Mouse (Mus musculus) stomach, embryonic 14.5 days (tissue): Measurements from ENCODE around the gene H2-Eb2. TPM values are rescaled to one million over a fixed set of nuclear protein-coding genes. Genes with fewer than 3 reads are reported as not detected.

Source experiments
- ATAC-seq: fragments of 200-750 bp; cut with Nextera tagmentation; 2 replicates; pipeline ENCODE4 v1.8.0; 2017; ENCODE audit warnings: low read depth, moderate TSS enrichment; ENCODE audit not compliant: insufficient number of reproducible peaks, insufficient read depth, low FRiP score
- H3K27ac ChIP-seq: fragments of 300-500 bp; sonication (generic); 2 replicates; pipeline ENCODE4 v1.5.1; 2014; ENCODE audit warnings: mild to moderate bottlenecking, low read length, moderate library complexity, mixed read lengths
- H3K27me3 ChIP-seq: fragments of 300-500 bp; sonication (generic); 2 replicates; pipeline ENCODE4 v1.6.1; 2014; ENCODE audit warnings: low read length, control low read depth, mixed read lengths; ENCODE audit not compliant: control insufficient read depth, insufficient read depth
- H3K36me3 ChIP-seq: fragments of 300-500 bp; sonication (generic); 2 replicates; pipeline ENCODE4 v1.6.1; 2014; ENCODE audit warnings: mild to moderate bottlenecking, control low read depth, low read length, moderate library complexity, mixed read lengths; ENCODE audit not compliant: control insufficient read depth, insufficient read depth
- H3K4me1 ChIP-seq: fragments of 300-500 bp; sonication (generic); 2 replicates; pipeline ENCODE4 v1.6.1; 2014; ENCODE audit warnings: low read length, control low read depth, mixed read lengths; ENCODE audit not compliant: control insufficient read depth, insufficient read depth
- H3K4me2 ChIP-seq: fragments of 300-500 bp; sonication (generic); replicated peaks from 2 replicates; pipeline ENCODE4 v1.6.1; 2014; ENCODE audit warnings: low read depth, low read length, control low read depth
- H3K4me3 ChIP-seq: fragments of 300-500 bp; sonication (generic); 2 replicates; pipeline ENCODE4 v1.5.1; 2014; ENCODE audit warnings: low read depth, low read length, control low read depth
- H3K9ac ChIP-seq: fragments of 300-500 bp; sonication (generic); replicated peaks from 2 replicates; pipeline ENCODE4 v1.6.1; 2014; ENCODE audit warnings: low read depth, mild to moderate bottlenecking, control low read depth, low read length, moderate library complexity, mixed read lengths
- H3K9me3 ChIP-seq: fragments of 300-500 bp; sonication (generic); 2 replicates; pipeline ENCODE4 v1.6.1; 2016; ENCODE audit warnings: low read depth, low read length, control low read depth; ENCODE audit not compliant: control insufficient read depth
- WGBS: fragments of 180-500 bp; shearing (Covaris S2); extraction: QIAGEN DNeasy Blood & Tissue Kit; methylation state at CpG from one replicate; pipeline ENCODE4 v1.1.7; 2014; 5-methylcytosine and 5-hydroxymethylcytosine counted together
- polyA plus RNA-seq: library from polyadenylated mRNA; unstranded; fragments of >200 nt; fragmentation: Nextera tagmentation; extraction: Ambion mirVana; gene quantifications from 2 replicates; pipeline ENCODE4 v1.2.1, GENCODE M21; 2014

Gene H2-Eb2
- polyA plus RNA-seq, 1 experiment from 2014 or later = not detected

- Histone ChIP-seq H3K36me3 (no peaks in the 10 kb centered on the region), H3K9me3 (no peaks in the 10 kb centered on the region), H3K27me3 (no peaks in the 10 kb centered on the region), H3K4me3 (no peak overlapping the region), H3K4me1 (no peaks in the 10 kb centered on the region; the same call in 1 of the 2 replicates), H3K4me2 (no peak overlapping the region), H3K9ac (no peak overlapping the region), H3K27ac (no peak overlapping the region)
- WGBS = 73% methylated on average over 23 of the region's 23 CpGs
- no peak for ATAC-seq
Observed at GRCm38 (mm10) chr17:34300691-34301566, 24.5 kb upstream of the H2-Eb2 start.

DNA sequence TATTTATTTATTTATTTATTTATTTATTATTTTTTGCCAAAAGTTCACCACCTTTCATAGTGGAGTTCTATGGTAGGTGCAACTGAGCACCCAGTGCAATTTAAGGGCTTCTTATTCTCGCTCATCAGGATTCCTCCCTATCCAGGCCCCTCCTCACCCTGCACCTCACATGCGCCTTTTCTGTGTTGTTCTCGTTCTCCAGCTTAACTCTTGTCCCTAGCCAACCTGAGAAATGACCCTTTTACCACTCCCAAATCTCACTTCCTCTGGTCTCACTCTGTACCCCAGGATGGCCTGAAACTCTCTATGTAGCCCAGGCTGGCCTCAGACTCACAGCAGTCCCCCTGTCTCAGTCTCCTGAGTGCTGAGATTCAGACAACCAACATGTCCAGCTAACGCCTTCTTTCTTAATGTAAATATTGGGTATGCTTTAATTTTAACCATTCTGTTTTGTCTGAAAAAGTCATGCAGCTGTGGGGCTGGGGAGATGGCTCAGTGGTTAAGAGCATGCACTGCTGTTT is 23.7 kb upstream of the H2-Eb2 start:
- no peaks in the 10 kb centered on the region for H3K4me1 ChIP-seq
- no peak overlapping the region for H3K27ac ChIP-seq
- no peaks in the 10 kb centered on the region for H3K36me3 ChIP-seq
- H3K9me3 ChIP-seq = no peaks in the 10 kb centered on the region
- no peak overlapping the region for H3K4me2 ChIP-seq
- no peaks in the 10 kb centered on the region for H3K27me3 ChIP-seq
- no peak overlapping the region for H3K9ac ChIP-seq
- no peak for ATAC-seq
- no peak overlapping the region for H3K4me3 ChIP-seq
- 82% methylated on average over 4 of the region's 4 CpGs for WGBS

- Histone ChIP-seq H3K9ac (no peak overlapping the region), H3K4me2 (no peak overlapping the region), H3K27ac (no peak overlapping the region), H3K27me3 (no peaks in the 10 kb centered on the region), H3K4me1 (no peaks in the 10 kb centered on the region), H3K9me3 (no peaks in the 10 kb centered on the region), H3K36me3 (no peaks in the 10 kb centered on the region), H3K4me3 (no peak overlapping the region)
- 81% methylated on average over 2 of the region's 2 CpGs for WGBS
- no peak for ATAC-seq
Observed at GRCm38 (mm10) chr17:34303789-34304188, 21.7 kb upstream of the H2-Eb2 start.

GRCm38 (mm10) chr17:34304751-34305150 is 20.7 kb upstream of the H2-Eb2 start:
- Histone ChIP-seq H3K9ac (no peak overlapping the region), H3K4me2 (no peak overlapping the region), H3K36me3 (no peaks in the 10 kb centered on the region), H3K27me3 (no peaks in the 10 kb centered on the region), H3K4me3 (no peak overlapping the region), H3K4me1 (no peaks in the 10 kb centered on the region), H3K9me3 (no peaks in the 10 kb centered on the region), H3K27ac (no peak overlapping the region)
- WGBS = 15% methylated on average over 4 of the region's 4 CpGs
- no peak; the same call in 1 of the 2 replicates for ATAC-seq

DNA sequence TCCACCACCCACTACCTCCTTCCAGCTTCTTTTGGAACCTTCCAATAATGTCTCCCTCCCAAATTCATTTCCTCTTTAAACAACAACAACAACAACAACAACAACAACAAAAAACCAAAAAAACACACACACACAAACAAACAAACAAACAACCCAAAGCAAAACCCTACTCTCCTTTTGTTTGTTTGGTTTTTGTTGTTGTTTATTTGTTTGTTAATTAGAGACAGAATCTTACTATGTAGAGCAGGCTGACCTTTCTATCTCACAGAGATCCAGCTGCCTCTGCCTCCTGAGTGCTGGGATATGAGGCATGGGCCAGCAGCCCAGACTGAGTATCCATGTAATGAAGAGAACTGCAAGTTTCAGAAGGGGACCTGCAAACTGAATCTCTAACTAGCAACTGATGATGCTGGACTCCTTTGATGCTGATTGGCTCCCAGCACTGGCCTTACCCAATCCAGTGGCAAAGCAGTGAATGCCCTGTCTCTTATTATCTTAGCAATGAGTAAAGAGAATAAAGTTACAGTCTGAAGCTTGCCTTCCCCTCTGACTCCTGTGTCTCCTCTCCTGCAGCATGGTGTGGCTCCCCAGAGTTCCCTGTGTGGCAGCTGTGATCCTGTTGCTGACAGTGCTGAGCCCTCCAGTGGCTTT is 20.0 kb upstream of the H2-Eb2 start, which contains the start of gene H2-Eb1:
TSS of gene H2-Eb1 (plus strand) at position 488 of the 651 bp plus-strand sequence.
- H3K9me3 ChIP-seq = no peaks in the 10 kb centered on the region
- no peak within 1 kb of the TSS for H3K9ac ChIP-seq
- no peaks in the 10 kb centered on the region for H3K36me3 ChIP-seq
- no peak within 1 kb of the TSS for H3K27ac ChIP-seq
- no peaks in the 10 kb centered on the region for H3K4me1 ChIP-seq
- H3K4me3 ChIP-seq = no peak within 1 kb of the TSS
- ATAC-seq = peak; percentile 84
- no peaks in the 10 kb centered on the region for H3K27me3 ChIP-seq
- no peak within 1 kb of the TSS for H3K4me2 ChIP-seq

DNA sequence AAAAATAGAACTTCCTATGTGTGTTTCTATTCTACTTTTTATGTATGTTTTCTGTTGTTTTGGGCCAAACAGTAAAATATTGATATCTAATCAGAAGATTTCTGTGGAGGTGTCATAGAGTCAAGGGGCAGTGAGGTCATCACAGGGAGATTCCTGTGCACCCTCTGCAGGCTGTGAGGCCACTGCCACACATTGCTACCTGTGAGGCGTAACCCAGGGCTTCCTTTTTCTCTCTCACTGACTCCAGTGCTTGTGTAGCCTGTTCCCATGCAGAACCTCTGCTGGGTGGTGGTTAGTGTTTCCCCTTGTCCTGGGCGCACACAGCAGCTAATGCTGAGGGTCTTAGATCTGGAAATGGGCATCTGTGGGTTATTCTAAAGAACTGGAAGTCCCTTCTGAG is 19.1 kb upstream of the H2-Eb2 start:
- Histone ChIP-seq H3K4me3 (no peak overlapping the region), H3K9me3 (no peaks in the 10 kb centered on the region), H3K9ac (no peak overlapping the region), H3K27me3 (no peaks in the 10 kb centered on the region), H3K36me3 (no peaks in the 10 kb centered on the region), H3K4me1 (no peaks in the 10 kb centered on the region), H3K27ac (no peak overlapping the region), H3K4me2 (no peak overlapping the region)
- 82% methylated on average over 2 of the region's 2 CpGs for WGBS
- no peak for ATAC-seq

GRCm38 (mm10) chr17:34307216-34307615 is 18.2 kb upstream of the H2-Eb2 start:
- ATAC-seq = no peak
- Histone ChIP-seq H3K9me3 (no peaks in the 10 kb centered on the region), H3K27me3 (no peaks in the 10 kb centered on the region), H3K4me2 (no peak overlapping the region), H3K4me1 (no peaks in the 10 kb centered on the region), H3K4me3 (no peak overlapping the region), H3K27ac (no peak overlapping the region), H3K9ac (no peak overlapping the region), H3K36me3 (no peaks in the 10 kb centered on the region)

- WGBS = 86% methylated on average over 4 of the region's 4 CpGs
- ATAC-seq = no peak
Observed at GRCm38 (mm10) chr17:34308161-34308560, 17.3 kb upstream of the H2-Eb2 start.

More at GRCm38 (mm10) chr17:34308161-34308560, 17.3 kb upstream of the H2-Eb2 start:
- H3K27me3 ChIP-seq = no peaks in the 10 kb centered on the region
- H3K27ac ChIP-seq = no peak overlapping the region
- no peak overlapping the region for H3K9ac ChIP-seq
- no peaks in the 10 kb centered on the region for H3K4me1 ChIP-seq
- no peak overlapping the region for H3K4me2 ChIP-seq
- no peaks in the 10 kb centered on the region for H3K9me3 ChIP-seq
- no peaks in the 10 kb centered on the region for H3K36me3 ChIP-seq
- H3K4me3 ChIP-seq = no peak overlapping the region
